Comparison of ENCODE assay signal across 8 mouse cellular contexts in genomic region chr5:32863253-32864228, GRCm38 (mm10). TPM values are rescaled to one million over a fixed set of nuclear protein-coding genes. Genes with fewer than 3 reads are reported as not detected.
DNase-seq lines count a peak whose midpoint lies in the region; ATAC-seq and TF ChIP-seq lines count a peak whose summit lies in the region.

Gene Depdc5 (plus strand): TSS chr5:32863701.

- H3K4me1 ChIP-seq in erythroblast, embryonic 14.5 days (ENCODE audit: control insufficient read depth): peaks cover 30% of the 10 kb centered on the region
- peaks cover 6% of the 10 kb centered on the region; the same call in 1 of the 2 replicates for H3K4me1 ChIP-seq in heart, embryonic 11.5 days (ENCODE audit: control insufficient read depth, insufficient read depth, low read length)
- H3K4me1 ChIP-seq in kidney, embryonic 16.5 days (ENCODE audit: insufficient read depth, low read length): peaks cover 8% of the 10 kb centered on the region
- peaks cover 4% of the 10 kb centered on the region; the same call in 1 of the 2 replicates for H3K4me1 ChIP-seq in liver, adult 2 months (ENCODE audit: control insufficient read depth, insufficient read depth, low read length)

- H3K4me3 ChIP-seq in C2C12 (ENCODE audit: insufficient read depth, poor library complexity, severe bottlenecking) (peak within 1 kb of the TSS; percentile 74), myocyte (peak within 1 kb of the TSS; percentile 41)
- peak within 1 kb of the TSS; percentile 97 for H3K4me3 ChIP-seq in erythroblast, embryonic 14.5 days (replicated peaks)
- H3K4me3 ChIP-seq in heart, embryonic 11.5 days (ENCODE audit: low read depth, low read length): peak within 1 kb of the TSS; percentile 83
- peak within 1 kb of the TSS; percentile 78 for H3K4me3 ChIP-seq in kidney, embryonic 16.5 days (ENCODE audit: low read length)
- H3K4me3 ChIP-seq in liver, adult 2 months (ENCODE audit: insufficient read depth, low read depth, low read length): peak within 1 kb of the TSS; percentile 77

- peak within 1 kb of the TSS; percentile 81 for H3K4me2 ChIP-seq in heart, embryonic 11.5 days
- H3K4me2 ChIP-seq in kidney, embryonic 16.5 days (replicated peaks; ENCODE audit: low read depth, low read length): peak within 1 kb of the TSS; percentile 46
- peak within 1 kb of the TSS; percentile 83 for H3K4me2 ChIP-seq in myocyte (ENCODE audit: low read depth)

- H3K79me2 ChIP-seq in C2C12 (ENCODE audit: control insufficient read depth, insufficient read depth) (peaks cover 8% of the 10 kb centered on the region), myocyte (ENCODE audit: control insufficient read depth, insufficient read depth) (no peaks in the 10 kb centered on the region)
- H3K79me2 ChIP-seq in liver, adult 2 months (ENCODE audit: control insufficient read depth, insufficient read depth, low read length): no peaks in the 10 kb centered on the region; the same call in 1 of the 2 replicates

- H3K27me3 ChIP-seq in C2C12 (ENCODE audit: control insufficient read depth, insufficient read depth, insufficient read length) (no peaks in the 10 kb centered on the region), myocyte (ENCODE audit: control insufficient read depth, insufficient read depth, insufficient read length) (no peaks in the 10 kb centered on the region)
- no peaks in the 10 kb centered on the region for H3K27me3 ChIP-seq in erythroblast, embryonic 14.5 days (ENCODE audit: control insufficient read depth)
- no peaks in the 10 kb centered on the region for H3K27me3 ChIP-seq in heart, embryonic 11.5 days (ENCODE audit: control insufficient read depth, insufficient read depth, low read length)
- H3K27me3 ChIP-seq in kidney, embryonic 16.5 days (ENCODE audit: insufficient read depth, low read length): no peaks in the 10 kb centered on the region
- H3K27me3 ChIP-seq in liver, adult 2 months (ENCODE audit: control insufficient read depth, insufficient read depth, low read length): no peaks in the 10 kb centered on the region
- no peaks in the 10 kb centered on the region for H3K27me3 ChIP-seq in splenic B cell, adult 2 months (ENCODE audit: control insufficient read depth, insufficient read depth, low read length, poor library complexity, severe bottlenecking)

- H3K36me3 ChIP-seq in C2C12 (ENCODE audit: control insufficient read depth, insufficient read depth) (peaks cover 10% of the 10 kb centered on the region), myocyte (ENCODE audit: control insufficient read depth, insufficient read depth) (peaks cover 18% of the 10 kb centered on the region)
- peaks cover 32% of the 10 kb centered on the region for H3K36me3 ChIP-seq in erythroblast, embryonic 14.5 days (ENCODE audit: control insufficient read depth)
- peaks cover 5% of the 10 kb centered on the region; the same call in 1 of the 2 replicates for H3K36me3 ChIP-seq in heart, embryonic 11.5 days (ENCODE audit: control insufficient read depth, insufficient read depth, low read length)
- H3K36me3 ChIP-seq in kidney, embryonic 16.5 days (ENCODE audit: insufficient read depth, low read length): peaks cover 7% of the 10 kb centered on the region
- peaks cover 8% of the 10 kb centered on the region; the same call in 1 of the 2 replicates for H3K36me3 ChIP-seq in liver, adult 2 months (ENCODE audit: control insufficient read depth, insufficient read depth, low read length)
- peaks cover 3% of the 10 kb centered on the region; the same call in 1 of the 2 replicates for H3K36me3 ChIP-seq in splenic B cell, adult 2 months (ENCODE audit: control insufficient read depth, insufficient read depth, low read length, poor library complexity, severe bottlenecking)

- H3K9me3 ChIP-seq in erythroblast, embryonic 14.5 days (ENCODE audit: control insufficient read depth, low read length): no peaks in the 10 kb centered on the region
- no peaks in the 10 kb centered on the region for H3K9me3 ChIP-seq in heart, embryonic 11.5 days (replicated peaks; ENCODE audit: control insufficient read depth, low read length)
- H3K9me3 ChIP-seq in kidney, embryonic 16.5 days (ENCODE audit: low read length): no peaks in the 10 kb centered on the region

- H3K79me3 ChIP-seq in C2C12 (ENCODE audit: low read depth): no peaks in the 10 kb centered on the region

- DNase-seq in brain, embryonic 14.5 days (ENCODE audit: low read depth): peak; percentile 97
- DNase-seq in liver, adult 2 months (ENCODE audit: extremely low read depth, low read depth, low spot score): peak; percentile 97
- DNase-seq in splenic B cell, adult 2 months (ENCODE audit: low read depth, low spot score): peak; percentile 97

- peak within 1 kb of the TSS; percentile 71; the same call in 1 of the 2 replicates for H3K27ac ChIP-seq in heart, embryonic 11.5 days (ENCODE audit: low read depth, low read length)
- H3K27ac ChIP-seq in kidney, embryonic 16.5 days (ENCODE audit: low read length): peak within 1 kb of the TSS; percentile 91
- H3K27ac ChIP-seq in liver, adult 2 months (replicated peaks; ENCODE audit: insufficient read depth, low read depth, low read length): peak within 1 kb of the TSS; percentile 52

- WGBS in heart, embryonic 11.5 days (ENCODE audit: insufficient replicate concordance): under 1% methylated on average over 50 of the region's 64 CpGs
- WGBS in kidney, embryonic 16.5 days: under 1% methylated on average over 53 of the region's 64 CpGs
- WGBS in liver, adult 2 months: under 1% methylated on average over 63 of the region's 64 CpGs

- TF ChIP-seq CTCF in C2C12 (IDR thresholded peaks at IDR 0.05; ENCODE audit: control insufficient read depth, insufficient read depth, insufficient read length): no peak
- no peak for TF ChIP-seq CTCF in brain, embryonic 14.5 days (IDR thresholded peaks at IDR 0.05; ENCODE audit: borderline replicate concordance, extremely low read depth, insufficient read depth, insufficient read length)
- TF ChIP-seq CTCF in liver, adult 2 months (IDR thresholded peaks at IDR 0.05; ENCODE audit: low read depth, low read length): no peak

- ATAC-seq in heart, embryonic 11.5 days (replicated peaks; ENCODE audit: insufficient number of reproducible peaks, low FRiP score, low TSS enrichment): peak; percentile 98
- ATAC-seq in kidney, embryonic 16.5 days (ENCODE audit: low FRiP score, low TSS enrichment): peak; percentile 98

- peak; percentile 92 for TF ChIP-seq POLR2A in brain, embryonic 14.5 days (IDR thresholded peaks at IDR 0.05; ENCODE audit: borderline replicate concordance, extremely low read depth, insufficient read depth, insufficient read length, poor library complexity, severe bottlenecking)
- TF ChIP-seq POLR2A in liver, adult 2 months (IDR thresholded peaks at IDR 0.05; ENCODE audit: extremely low read depth, insufficient read depth, low read length): peak; percentile 58; the same call in 1 of the 2 replicates
- peak; percentile 84 for TF ChIP-seq POLR2A in myocyte (IDR thresholded peaks at IDR 0.05; ENCODE audit: insufficient read length, low read depth)

- peak within 1 kb of the TSS; percentile 81 for H3K9ac ChIP-seq in heart, embryonic 11.5 days (ENCODE audit: low read depth, low read length)
- H3K9ac ChIP-seq in kidney, embryonic 16.5 days (replicated peaks; ENCODE audit: low read length): peak within 1 kb of the TSS; percentile 85
- peak within 1 kb of the TSS; percentile 83 for H3K9ac ChIP-seq in liver, adult 2 months (ENCODE audit: low read depth, low read length)

- H3ac ChIP-seq in C2C12 (ENCODE audit: control insufficient read depth, insufficient read length, low read depth) (peak within 1 kb of the TSS; percentile 62), myocyte (ENCODE audit: control insufficient read depth, insufficient read length) (peak within 1 kb of the TSS; percentile 6)

TF ChIP-seq in C2C12, 6 proteins besides CTCF, POLR2A, EP300 and RAD21:
- TF ChIP-seq MAX (IDR thresholded peaks at IDR 0.05) (no peak), CEBPB (IDR thresholded peaks at IDR 0.05; ENCODE audit: low read depth) (peak; percentile 74)

TF ChIP-seq in myocyte, 11 proteins besides CTCF, POLR2A, EP300 and RAD21:
- TF ChIP-seq E2F4 (IDR thresholded peaks at IDR 0.05; ENCODE audit: insufficient read depth) (peak; percentile 81), POLR2AphosphoS2 (IDR thresholded peaks at IDR 0.05; ENCODE audit: insufficient read length, low read depth) (peak; percentile 79), MYOG (IDR thresholded peaks at IDR 0.05; ENCODE audit: control insufficient read depth in 1 of 3, insufficient read depth in 1 of 3, insufficient read length in 2 of 3, low read depth in 2 of 3) (peak in 1 of 3 experiments; percentile 16), TCF12 (IDR thresholded peaks at IDR 0.05; ENCODE audit: insufficient read depth, poor library complexity, severe bottlenecking) (no peak), REST (IDR thresholded peaks at IDR 0.05; ENCODE audit: insufficient read depth, insufficient read length) (no peak)
TF ChIP-seq in myocyte: peak in this region for 3.

RNA-seq across cellular contexts. Expression of gene Depdc5, which starts in this region (rescaled TPM):
- polyA plus RNA-seq in C2C12 (2012; fragmentation: generic; extraction: Trizol) (11.6 TPM), myocyte (2012; fragmentation: generic; extraction: Trizol) (15.5 TPM)
- 44.2 and 48.0 TPM in 2 replicates for polyA plus RNA-seq in brain, embryonic 14.5 days (2012; rRNA removed)
- 0.12 and 0.17 TPM in 2 replicates for polyA plus RNA-seq in erythroblast, embryonic 14.5 days (2012)
- 18.2 and 20.8 TPM in 2 replicates for polyA plus RNA-seq in heart, embryonic 11.5 days (2014; fragmentation: Nextera tagmentation; extraction: Ambion mirVana)
- polyA plus RNA-seq in kidney, embryonic 16.5 days (2015; fragmentation: Nextera tagmentation; extraction: Ambion mirVana): 23.3 and 25.7 TPM in 2 replicates
- total RNA-seq in liver, adult 2 months (2014; rRNA removed): 8.2 and 12.8 TPM in 2 replicates
- polyA plus RNA-seq in liver, adult 2 months (2012; rRNA removed): 6.7 and 8.7 TPM in 2 replicates

Comparison
In these comparisons a context has a peak if more than half of its experiments do, and no peak if none do; other contexts are left out.
1. Peak in every context shown above with its lines: DNase-seq, ATAC-seq, H3K4me3 ChIP-seq and H3K27ac ChIP-seq.
2. H3K4me3 ChIP-seq: peak in every context shown above with its lines; median percentile 97 in erythroblast, embryonic 14.5 days; 83 in heart, embryonic 11.5 days; 78 in kidney, embryonic 16.5 days; 77 in liver, adult 2 months; 74 in C2C12; 41 in myocyte.